Mouse (Mus musculus): Measurements from ENCODE around the gene Hoxa10.

Gene Hoxa10

GRCm38 (mm10) chr6:52245040-52245756, 4.5 kb upstream of the Hoxa10 start:
- DNase-seq: peak; percentile 50

- DNase-seq: no peak
Observed at GRCm38 (mm10) chr6:52244471-52245039, 3.9 kb upstream of the Hoxa10 start.

GRCm38 (mm10) chr6:52243681-52244121, 3.0 kb upstream of the Hoxa10 start:
- no peak for DNase-seq

- DNase-seq: no peak
Observed at GRCm38 (mm10) chr6:52242801-52243332, 2.2 kb upstream of the Hoxa10 start.

GRCm38 (mm10) chr6:52241001-52241621, 457 bp upstream of the Hoxa10 start:
- DNase-seq: no peak

- no peak for DNase-seq
Observed at GRCm38 (mm10) chr6:52239625-52240388, 847 bp downstream of the Hoxa10 start.

GRCm38 (mm10) chr6:52238976-52239375, 1.7 kb downstream of the Hoxa10 start:
- DNase-seq: no peak

- no peak for DNase-seq
Observed at GRCm38 (mm10) chr6:52238155-52238545, 2.5 kb downstream of the Hoxa10 start.

GRCm38 (mm10) chr6:52237346-52238154, 3.1 kb downstream of the Hoxa10 start:
- DNase-seq: no peak

- DNase-seq: no peak
Observed at GRCm38 (mm10) chr6:52236806-52237205, 3.8 kb downstream of the Hoxa10 start.

- no peak for DNase-seq
Observed at GRCm38 (mm10) chr6:52235866-52236265, 4.8 kb downstream of the Hoxa10 start.

GRCm38 (mm10) chr6:52235267-52235666, 5.4 kb downstream of the Hoxa10 start:
- DNase-seq: no peak

GRCm38 (mm10) chr6:52234428-52235140, 6.1 kb downstream of the Hoxa10 start:
- no peak for DNase-seq

- no peak for DNase-seq
Observed at GRCm38 (mm10) chr6:52233546-52234427, 6.9 kb downstream of the Hoxa10 start.

- DNase-seq: no peak
Observed at GRCm38 (mm10) chr6:52232984-52233545, 7.6 kb downstream of the Hoxa10 start.

- DNase-seq: peak; percentile 9
Observed at GRCm38 (mm10) chr6:52232568-52232965, 8.1 kb downstream of the Hoxa10 start.

GRCm38 (mm10) chr6:52231885-52232567, 8.6 kb downstream of the Hoxa10 start:
- no peak for DNase-seq

GRCm38 (mm10) chr6:52230516-52231165, 10.0 kb downstream of the Hoxa10 start, which contains the start of gene Hoxa9:
Gene Hoxa9 (minus strand): TSS chr6:52231089.
- DNase-seq: no peak

Measured in thymus, postnatal 14 days (tissue).